Mouse (Mus musculus) gastrocnemius, adult 2 months (tissue): Measurements from ENCODE around the gene B4gat1. TPM values are rescaled to one million over a fixed set of nuclear protein-coding genes. Genes with fewer than 3 reads are reported as not detected.

Source experiments
- DNase-seq: peaks from one replicate; pipeline ENCODE4 v3.0.0; 2022
- H3K27ac ChIP-seq: fragments of 200-600 bp; 2 replicates; pipeline ENCODE4 v1.8.1; 2022; ENCODE audit warnings: mild to moderate bottlenecking
- H3K4me3 ChIP-seq: fragments of 200-600 bp; 2 replicates; pipeline ENCODE4 v1.8.1; 2022; ENCODE audit warnings: mild to moderate bottlenecking, moderate library complexity
- CTCF ChIP-seq: fragments of 200-600 bp; IDR thresholded peaks from 2 replicates; pipeline ENCODE4 v1.8.1; 2022; ENCODE audit warnings: antibody characterized with exemption, mild to moderate bottlenecking, moderate library complexity
- intact Hi-C: fragments of 180-260 bp; cut with DNase I; formaldehyde crosslinking; loops from one replicate; pipeline ENCODE4 v1.15.1; 2025
- total RNA-seq, 2 experiments: library from RNA; stranded (reverse); gene quantifications; 2 replicates each; pipeline ENCODE4 v1.2.3; 2021

Gene B4gat1
- total RNA-seq, 2 experiments from 2014 or later, result 20.0 to 22.4 TPM

DNA sequence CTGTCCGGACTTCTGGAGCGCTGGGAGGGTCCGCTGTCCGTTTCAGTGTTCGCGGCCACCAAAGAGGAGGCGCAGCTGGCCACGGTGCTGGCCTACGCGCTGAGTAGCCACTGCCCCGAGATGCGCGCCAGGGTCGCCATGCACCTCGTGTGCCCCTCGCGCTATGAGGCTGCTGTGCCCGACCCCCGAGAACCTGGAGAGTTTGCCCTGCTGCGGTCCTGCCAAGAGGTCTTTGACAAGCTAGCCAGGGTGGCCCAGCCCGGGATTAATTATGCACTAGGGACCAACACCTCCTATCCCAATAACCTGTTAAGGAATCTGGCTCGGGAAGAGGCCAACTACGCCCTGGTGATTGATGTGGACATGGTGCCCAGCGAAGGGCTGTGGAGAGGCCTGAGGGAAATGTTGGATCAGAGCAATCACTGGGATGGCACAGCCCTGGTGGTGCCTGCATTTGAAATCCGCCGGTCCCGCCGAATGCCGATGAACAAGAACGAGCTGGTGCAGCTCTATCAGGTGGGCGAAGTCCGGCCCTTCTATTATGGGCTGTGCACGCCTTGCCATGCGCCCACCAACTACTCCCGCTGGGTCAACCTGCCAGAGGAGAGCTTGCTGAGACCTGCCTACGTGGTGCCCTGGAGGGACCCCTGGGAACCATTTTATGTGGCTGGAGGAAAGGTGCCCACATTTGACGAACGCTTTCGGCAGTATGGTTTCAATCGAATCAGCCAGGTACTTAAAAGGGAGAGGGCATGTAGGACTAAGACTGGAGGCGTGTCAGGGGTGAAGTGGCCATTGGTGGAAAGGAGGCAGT, 882 bp downstream of the B4gat1 start:
- Histone ChIP-seq H3K4me3 (peak overlapping the region; percentile 84), H3K27ac (peak overlapping the region; percentile 94)
- DNase-seq, result peak; percentile 48
- intact Hi-C loops, result loop anchor here (5.0 kb wide), 1 partner anchor 48 kb away; the partner anchor contains the start of genes Tmem151a and Yif1a
- no peak for TF ChIP-seq CTCF

- peak within 1 kb of the TSS; percentile 85 for H3K27ac ChIP-seq
- TF ChIP-seq CTCF, result no peak
- H3K4me3 ChIP-seq, result peak within 1 kb of the TSS; percentile 84
- intact Hi-C loops, result loop anchor here (5.0 kb wide), 1 partner anchor 46 kb away; the partner anchor contains the start of genes Tmem151a and Yif1a
- DNase-seq, result peak; percentile 92
Observed at GRCm38 (mm10) chr19:5040862-5041523, 2.4 kb downstream of the B4gat1 start, which contains the start of gene Brms1. TSS of gene Brms1 (plus strand) at chr19:5041354.

- no peak for TF ChIP-seq CTCF
- intact Hi-C loops, result loop anchor here (5.0 kb wide), 1 partner anchor 46 kb away; the partner anchor contains the start of genes Tmem151a and Yif1a
- Histone ChIP-seq H3K27ac (peak overlapping the region; percentile 85), H3K4me3 (peak overlapping the region; percentile 84)
- no peak for DNase-seq
Observed at GRCm38 (mm10) chr19:5041588-5041987, 3.0 kb downstream of the B4gat1 start.

DNA sequence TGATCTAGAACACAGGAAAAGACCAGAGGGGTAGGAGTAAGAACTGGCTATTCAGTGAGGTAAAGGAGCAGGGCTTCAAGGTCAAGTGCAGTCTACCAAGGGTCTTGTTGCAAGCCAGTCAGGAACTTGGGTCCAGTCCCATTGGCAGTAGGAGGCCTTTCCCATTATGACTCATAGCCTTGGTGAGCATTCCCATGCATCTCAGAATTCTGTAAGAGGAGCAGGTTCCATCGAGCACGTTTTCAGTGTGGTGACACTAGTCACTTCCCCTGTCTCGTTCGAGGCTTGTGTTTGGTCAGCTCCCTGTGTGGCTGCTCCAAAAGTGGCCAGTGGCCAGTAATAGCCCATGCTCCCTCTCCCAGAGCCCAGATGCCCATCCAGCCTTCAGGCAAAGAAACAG, 6.9 kb downstream of the B4gat1 start:
- Histone ChIP-seq H3K27ac (no peak overlapping the region), H3K4me3 (no peak overlapping the region)
- DNase-seq, result no peak
- TF ChIP-seq CTCF, result no peak
- intact Hi-C loops, result no loop called here

DNA sequence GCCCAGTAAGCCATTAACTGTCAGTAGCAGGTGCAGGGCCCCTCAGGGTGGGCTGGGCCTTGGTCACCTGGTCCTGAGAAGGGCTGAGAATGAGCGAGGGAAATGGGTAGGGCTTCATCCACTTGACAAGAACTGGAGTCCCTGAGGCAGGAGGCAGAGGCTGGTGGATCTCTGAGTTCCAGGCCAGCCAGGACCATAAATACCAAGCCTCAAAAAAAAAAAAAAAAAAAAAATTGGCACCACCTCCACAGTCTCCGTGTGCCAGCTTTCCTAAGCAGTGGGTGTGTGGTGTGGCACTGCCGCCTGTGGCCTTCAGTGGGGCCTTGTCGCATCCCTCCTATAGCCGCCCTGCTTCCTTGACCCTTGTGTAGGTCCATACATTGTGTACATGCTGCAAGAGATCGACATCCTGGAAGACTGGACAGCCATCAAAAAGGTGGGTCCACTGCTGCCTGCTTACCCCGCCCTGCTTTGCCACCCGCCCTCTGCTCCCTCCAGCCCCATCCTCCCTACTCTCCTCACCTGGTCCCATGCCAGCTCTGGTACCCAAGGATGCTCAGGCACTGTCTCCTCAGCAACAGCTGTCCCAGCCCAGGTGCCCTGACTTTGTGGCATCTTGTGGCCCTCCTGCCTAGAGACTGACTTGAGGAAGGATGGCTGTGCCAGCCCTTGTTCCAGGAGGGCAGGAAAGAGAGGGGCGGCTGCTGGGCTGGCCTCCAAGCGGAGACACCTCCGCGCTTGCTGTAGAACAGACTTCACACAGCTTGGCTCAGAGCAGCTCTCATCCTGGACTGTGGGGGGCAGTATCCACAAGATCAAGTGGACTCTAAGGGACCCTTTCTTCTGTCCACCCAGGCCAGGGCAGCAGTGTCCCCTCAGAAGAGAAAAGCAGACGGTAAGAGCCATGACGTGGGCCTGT, 9.8 kb downstream of the B4gat1 start:
- no peak overlapping the region for H3K27ac ChIP-seq
- DNase-seq, result no peak
- H3K4me3 ChIP-seq, result no peak overlapping the region
- intact Hi-C loops, result no loop called here
- TF ChIP-seq CTCF, result no peak; the same call in 1 of the 2 replicates

- no peak for TF ChIP-seq CTCF
- no peak for DNase-seq
- Histone ChIP-seq H3K4me3 (no peak overlapping the region), H3K27ac (no peak overlapping the region)
- intact Hi-C loops, result no loop called here
Observed at GRCm38 (mm10) chr19:5049325-5049724, 10.7 kb downstream of the B4gat1 start.

- peak; percentile 49 for DNase-seq
- peak; percentile 79 for TF ChIP-seq CTCF
- peak within 1 kb of the TSS; percentile 65 for H3K27ac ChIP-seq
- intact Hi-C loops, result no loop called here
- H3K4me3 ChIP-seq, result peak within 1 kb of the TSS; percentile 68
Observed at GRCm38 (mm10) chr19:5050047-5050905, 11.7 kb downstream of the B4gat1 start, which contains the start of gene Rin1. TSS of gene Rin1 (plus strand) at chr19:5050481.

- H3K27ac ChIP-seq, result peak overlapping the region; percentile 65
- H3K4me3 ChIP-seq, result peak overlapping the region; percentile 68
- DNase-seq, result no peak
- TF ChIP-seq CTCF, result no peak
- intact Hi-C loops, result no loop called here
Observed at GRCm38 (mm10) chr19:5051031-5051430, 12.4 kb downstream of the B4gat1 start.

DNA sequence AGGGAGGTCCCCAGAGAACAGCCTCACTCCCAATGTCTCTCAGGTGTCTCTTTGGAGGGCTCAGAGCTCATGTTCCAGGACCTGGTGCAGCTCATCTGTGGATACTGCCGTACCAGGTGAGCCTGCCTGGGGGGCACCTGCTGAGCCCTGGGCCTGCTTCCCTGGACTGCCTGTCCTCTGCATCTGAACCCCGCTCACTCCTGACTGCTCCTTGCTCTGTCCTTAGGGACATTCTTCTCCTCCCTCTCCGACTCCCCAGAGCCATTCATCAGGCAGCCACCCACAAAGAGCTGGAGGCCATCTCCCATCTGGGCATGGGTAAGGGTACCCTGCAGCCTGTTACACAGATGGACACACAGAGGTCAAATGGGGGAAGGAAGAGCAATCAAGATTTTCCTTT, 12.9 kb downstream of the B4gat1 start:
- intact Hi-C loops, result no loop called here
- TF ChIP-seq CTCF, result no peak

DNA sequence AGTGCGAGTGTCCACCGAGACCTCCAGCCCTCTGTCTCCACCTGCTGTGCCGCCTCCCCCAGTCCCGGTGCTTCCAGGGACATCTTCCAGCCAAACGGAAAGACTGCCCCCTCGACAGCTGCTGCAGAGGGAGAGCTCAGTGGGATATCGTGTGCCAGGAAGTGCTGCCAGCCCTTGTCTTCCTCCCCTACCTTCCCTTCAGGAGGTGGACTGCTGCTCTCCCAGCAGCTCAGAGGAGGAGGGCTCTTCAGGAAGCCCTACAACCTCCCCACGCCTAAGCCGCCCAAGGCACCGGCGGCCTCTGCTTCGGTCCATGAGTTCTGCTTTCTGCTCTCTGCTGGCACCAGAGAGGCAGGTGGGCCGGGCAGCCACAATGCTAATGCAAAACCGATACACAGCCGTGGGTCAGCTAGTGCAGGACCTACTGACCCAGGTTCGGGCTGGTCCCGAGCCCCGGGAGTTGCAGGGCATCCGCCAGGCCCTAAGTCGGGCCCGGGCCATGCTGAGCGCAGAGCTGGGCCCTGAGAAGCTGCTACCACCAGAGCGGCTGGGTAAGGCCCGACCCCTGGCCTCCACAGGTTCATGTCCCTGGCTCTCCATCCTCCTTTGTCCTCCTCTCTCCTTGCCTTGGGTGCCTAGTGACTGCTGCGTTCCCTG, 13.7 kb downstream of the B4gat1 start:
- peak; percentile 55 for DNase-seq
- H3K4me3 ChIP-seq, result peak overlapping the region; percentile 5; the same call in 1 of the 2 replicates
- no peak for TF ChIP-seq CTCF
- no peak overlapping the region for H3K27ac ChIP-seq
- intact Hi-C loops, result no loop called here

More for the DNA sequence above, 12.9 kb downstream of the B4gat1 start:
- H3K4me3 ChIP-seq, result peak overlapping the region; percentile 68
- DNase-seq, result no peak
- H3K27ac ChIP-seq, result 0 out of 2 replicates have a peak overlapping the region, but pooled peaks have one; percentile 65

- intact Hi-C loops, result no loop called here
- Histone ChIP-seq H3K4me3 (no peak overlapping the region), H3K27ac (no peak overlapping the region)
- no peak for TF ChIP-seq CTCF
- DNase-seq, result no peak
Observed at GRCm38 (mm10) chr19:5052853-5053252, 14.2 kb downstream of the B4gat1 start.
